Mouse (Mus musculus) heart, postnatal 0 days (tissue): ENCODE measurements around the gene Gm45213.

Experiments
- CTCF ChIP-seq: IDR thresholded peaks from 2 replicates; pipeline ENCODE4 v1.5.1; 2016; ENCODE audit warnings: antibody characterized with exemption, control low read depth, low read depth
- EP300 ChIP-seq: IDR thresholded peaks from 2 replicates; pipeline ENCODE4 v1.6.1; 2016; ENCODE audit warnings: antibody characterized with exemption, low read depth

GRCm38 (mm10) chr7:66091553-66091952 is 48.2 kb downstream of the Gm45213 start:
- no peak for TF ChIP-seq CTCF
- no peak for TF ChIP-seq EP300
